Mouse (Mus musculus): Measurements from ENCODE around the gene Car8. TPM values are rescaled to one million over a fixed set of nuclear protein-coding genes. Genes with fewer than 3 reads are reported as not detected.
"Not testable (repeated sequence)": the region's sequence is repeated elsewhere in the genome, so short reads cannot be mapped to it uniquely, and the experiment has no call there.

The Car8 gene
- polyA plus RNA-seq, 1 experiment from 2014 or later = 11.5 TPM

GRCm38 (mm10) chr4:8201631-8202030 lies 37.2 kb downstream of the Car8 start:
- H3K27me3 ChIP-seq = no peaks in the 10 kb centered on the region
- ATAC-seq (replicated peaks; ENCODE audit: insufficient number of reproducible peaks, insufficient read depth, low FRiP score, low read depth) = no peak
- no peaks in the 10 kb centered on the region for H3K9me3 ChIP-seq (replicated peaks)
- no peaks in the 10 kb centered on the region for H3K36me3 ChIP-seq
- H3K27ac ChIP-seq = no peak overlapping the region
- H3K4me2 ChIP-seq = no peak overlapping the region
- WGBS = 88% methylated on average over 2 of the region's 2 CpGs
- peaks cover 29% of the 10 kb centered on the region for H3K4me1 ChIP-seq (replicated peaks)
- no peak overlapping the region for H3K9ac ChIP-seq
- H3K4me3 ChIP-seq = no peak overlapping the region

GRCm38 (mm10) chr4:8200081-8200480 lies 38.8 kb downstream of the Car8 start:
- peak overlapping the region; percentile 56 for H3K27ac ChIP-seq

GRCm38 (mm10) chr4:8198033-8198432 lies 40.8 kb downstream of the Car8 start:
- Histone ChIP-seq H3K4me3 (no peak overlapping the region), H3K4me2 (no peak overlapping the region), H3K9ac (no peak overlapping the region), H3K9me3 (replicated peaks) (no peaks in the 10 kb centered on the region), H3K27me3 (no peaks in the 10 kb centered on the region), H3K4me1 (replicated peaks) (peaks cover 20% of the 10 kb centered on the region), H3K27ac (no peak overlapping the region), H3K36me3 (no peaks in the 10 kb centered on the region)
- 0 out of 2 replicates have a peak, but pooled peaks have one; percentile 47 for ATAC-seq (replicated peaks; ENCODE audit: insufficient number of reproducible peaks, insufficient read depth, low FRiP score, low read depth)
- whole genome bisulfite sequencing = 60% methylated on average over 5 of the region's 5 CpGs

More at GRCm38 (mm10) chr4:8200081-8200480, 38.8 kb downstream of the Car8 start:
- 21% methylated on average over 5 of the region's 5 CpGs for whole genome bisulfite sequencing
- H3K9ac ChIP-seq = no peak overlapping the region
- H3K4me2 ChIP-seq = no peak overlapping the region
- peak; percentile 69 for ATAC-seq (replicated peaks; ENCODE audit: insufficient number of reproducible peaks, insufficient read depth, low FRiP score, low read depth)
- no peak overlapping the region for H3K4me3 ChIP-seq
- peaks cover 23% of the 10 kb centered on the region for H3K4me1 ChIP-seq (replicated peaks)
- no peaks in the 10 kb centered on the region for H3K36me3 ChIP-seq
- H3K9me3 ChIP-seq (replicated peaks) = no peaks in the 10 kb centered on the region
- no peaks in the 10 kb centered on the region for H3K27me3 ChIP-seq

GRCm38 (mm10) chr4:8190441-8190840 lies 48.4 kb downstream of the Car8 start:
- 72% methylated on average over 4 of the region's 4 CpGs for WGBS
- Histone ChIP-seq H3K9me3 (replicated peaks) (no peaks in the 10 kb centered on the region), H3K4me1 (replicated peaks) (no peaks in the 10 kb centered on the region), H3K4me2 (no peak overlapping the region), H3K27ac (no peak overlapping the region), H3K27me3 (no peaks in the 10 kb centered on the region), H3K4me3 (no peak overlapping the region), H3K9ac (no peak overlapping the region), H3K36me3 (no peaks in the 10 kb centered on the region)
- no peak for ATAC-seq (replicated peaks; ENCODE audit: insufficient number of reproducible peaks, insufficient read depth, low FRiP score, low read depth)

DNA sequence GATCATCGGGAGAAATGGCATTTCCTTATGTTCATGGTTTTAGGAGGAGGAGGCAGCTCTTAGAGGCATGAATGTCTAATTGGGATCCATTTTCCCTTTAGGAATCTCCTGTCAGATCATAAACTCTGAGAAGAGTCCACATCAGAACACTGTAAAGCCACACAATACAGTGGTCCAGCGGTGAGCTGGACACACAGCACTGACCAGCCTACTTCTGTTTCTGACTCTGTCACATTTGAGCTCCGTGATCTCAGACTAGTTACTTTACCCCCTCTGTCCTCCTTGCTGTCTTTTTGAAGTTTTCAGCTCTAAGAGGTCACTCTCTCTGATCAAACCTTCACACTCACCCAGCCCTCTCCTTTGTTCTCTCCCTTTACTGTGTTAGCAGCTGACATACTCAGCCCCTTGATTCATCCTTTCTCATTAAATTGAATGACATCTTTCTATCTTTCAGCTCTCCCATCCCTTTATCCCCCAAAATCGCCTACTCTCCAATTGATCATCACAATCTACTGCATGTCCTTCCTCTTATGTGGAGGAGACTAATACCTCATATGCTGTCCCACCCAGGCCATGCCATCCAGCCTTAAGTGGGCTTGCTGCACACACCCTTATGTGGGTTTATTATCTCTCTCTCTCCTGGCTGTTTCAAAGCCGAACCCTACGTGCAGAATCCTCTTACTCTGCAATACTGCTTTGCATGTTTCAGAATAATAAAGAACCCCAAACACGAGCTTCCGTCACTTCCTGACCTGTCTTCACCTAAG lies 51.7 kb downstream of the Car8 start:
- no peak for ATAC-seq (replicated peaks; ENCODE audit: insufficient number of reproducible peaks, insufficient read depth, low FRiP score, low read depth)
- H3K27ac ChIP-seq = no peak overlapping the region
- H3K27me3 ChIP-seq = no peaks in the 10 kb centered on the region
- no peaks in the 10 kb centered on the region for H3K4me1 ChIP-seq (replicated peaks)
- no peaks in the 10 kb centered on the region for H3K36me3 ChIP-seq
- H3K9ac ChIP-seq = no peak overlapping the region
- no peak overlapping the region for H3K4me2 ChIP-seq
- H3K4me3 ChIP-seq = no peak overlapping the region
- WGBS = 73% methylated on average over 8 of the region's 8 CpGs
- no peaks in the 10 kb centered on the region for H3K9me3 ChIP-seq (replicated peaks)

- Histone ChIP-seq H3K9me3 (replicated peaks) (no peaks in the 10 kb centered on the region), H3K4me1 (replicated peaks) (0 out of 2 replicates have a peak, but pooled peaks cover 2% of the 10 kb centered on the region), H3K9ac (no peak overlapping the region), H3K27me3 (no peaks in the 10 kb centered on the region), H3K4me2 (no peak overlapping the region), H3K36me3 (no peaks in the 10 kb centered on the region), H3K4me3 (no peak overlapping the region), H3K27ac (no peak overlapping the region)
- no peak for ATAC-seq (replicated peaks; ENCODE audit: insufficient number of reproducible peaks, insufficient read depth, low FRiP score, low read depth)
- 54% methylated on average over 4 of the region's 4 CpGs for WGBS
Measured at GRCm38 (mm10) chr4:8180576-8180975, 58.3 kb downstream of the Car8 start.

DNA sequence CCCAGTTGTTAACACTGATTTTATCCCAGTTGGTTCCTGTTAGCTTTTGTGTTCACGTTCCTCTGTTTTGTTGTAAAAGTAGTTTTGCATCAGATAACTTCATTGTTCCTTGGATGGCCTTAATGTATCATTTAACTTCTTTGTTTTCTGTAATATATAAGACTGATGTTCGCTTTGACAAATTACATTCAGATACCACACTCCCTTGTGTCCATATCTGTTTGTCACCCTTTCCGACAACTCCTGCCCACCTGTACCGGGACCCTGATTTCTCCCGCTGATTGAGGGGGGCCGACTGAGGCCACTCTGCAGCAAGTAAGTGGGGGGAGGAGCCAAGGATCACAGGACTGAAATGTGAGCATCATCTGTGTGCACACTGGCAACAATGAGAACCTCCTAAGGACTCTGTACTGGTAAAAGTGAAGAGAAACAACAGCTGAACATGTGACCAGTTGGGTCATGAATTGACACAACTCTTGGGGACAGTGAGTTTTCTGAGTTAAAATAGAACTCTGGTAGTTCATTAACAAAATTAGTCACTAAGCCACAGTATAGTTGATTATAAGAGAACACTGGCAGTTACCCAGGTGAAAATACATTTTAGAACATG lies 84.1 kb downstream of the Car8 start:
- no peak for ATAC-seq (replicated peaks; ENCODE audit: insufficient number of reproducible peaks, insufficient read depth, low FRiP score, low read depth)
- Histone ChIP-seq H3K36me3 (no peaks in the 10 kb centered on the region), H3K4me3 (no peak overlapping the region), H3K27me3 (no peaks in the 10 kb centered on the region), H3K4me2 (no peak overlapping the region), H3K9me3 (replicated peaks) (no peaks in the 10 kb centered on the region), H3K27ac (no peak overlapping the region), H3K9ac (no peak overlapping the region), H3K4me1 (replicated peaks) (no peaks in the 10 kb centered on the region)
- 73% methylated on average over 6 of the region's 6 CpGs for WGBS

DNA sequence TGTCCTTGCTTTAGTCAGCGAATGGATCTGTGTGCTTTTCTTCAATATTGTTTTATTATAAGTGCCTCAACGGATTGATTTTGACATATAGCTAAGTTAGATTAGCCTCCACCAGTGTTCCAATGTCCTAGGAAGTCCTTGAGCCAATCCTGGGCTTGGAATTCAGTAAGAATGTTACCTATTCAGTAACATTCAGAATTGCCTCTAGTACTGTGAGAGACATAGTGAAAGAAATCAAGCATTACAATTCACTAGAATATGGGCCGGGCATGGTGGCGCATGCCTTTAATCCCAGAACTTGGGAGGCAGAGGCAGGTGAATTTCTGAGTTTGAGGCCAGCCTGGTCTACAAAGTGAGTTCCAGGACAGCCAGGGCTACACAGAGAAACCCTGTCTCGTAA lies 84.9 kb downstream of the Car8 start:
- H3K27ac ChIP-seq; ATAC-seq (replicated peaks; ENCODE audit: insufficient number of reproducible peaks, insufficient read depth, low FRiP score, low read depth); H3K27me3 ChIP-seq; H3K36me3 ChIP-seq; H3K9ac ChIP-seq; H3K4me1 ChIP-seq (replicated peaks); H3K4me2 ChIP-seq; H3K4me3 ChIP-seq; H3K9me3 ChIP-seq (replicated peaks): not testable (repeated sequence)
- 84% methylated on average over 5 of the region's 5 CpGs for WGBS

DNA sequence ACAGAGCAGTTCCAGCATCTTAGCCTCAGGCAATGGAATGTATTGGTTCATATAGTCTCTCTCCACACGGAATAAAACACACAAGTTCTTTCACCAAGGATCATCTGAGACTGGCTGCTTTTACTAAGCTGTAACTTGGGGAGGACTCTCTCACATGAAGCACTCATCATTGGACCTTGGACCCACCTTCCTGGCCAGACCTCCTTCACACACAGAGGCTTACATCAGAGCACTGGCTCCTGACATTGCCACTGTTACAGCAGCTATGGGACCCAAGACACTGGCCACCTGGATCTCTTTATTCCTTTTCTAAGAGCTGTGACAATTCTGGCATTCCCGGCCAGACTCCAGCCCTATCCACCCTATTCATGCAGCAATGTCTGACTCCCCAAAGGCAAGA lies 101.4 kb downstream of the Car8 start:
- Histone ChIP-seq H3K27me3 (no peaks in the 10 kb centered on the region), H3K4me1 (replicated peaks) (no peaks in the 10 kb centered on the region), H3K27ac (no peak overlapping the region), H3K9ac (no peak overlapping the region), H3K36me3 (no peaks in the 10 kb centered on the region), H3K4me2 (no peak overlapping the region), H3K9me3 (replicated peaks) (no peaks in the 10 kb centered on the region), H3K4me3 (no peak overlapping the region)
- no peak for ATAC-seq (replicated peaks; ENCODE audit: insufficient number of reproducible peaks, insufficient read depth, low FRiP score, low read depth)
- WGBS = 75% methylated on average over 2 of the region's 2 CpGs

DNA sequence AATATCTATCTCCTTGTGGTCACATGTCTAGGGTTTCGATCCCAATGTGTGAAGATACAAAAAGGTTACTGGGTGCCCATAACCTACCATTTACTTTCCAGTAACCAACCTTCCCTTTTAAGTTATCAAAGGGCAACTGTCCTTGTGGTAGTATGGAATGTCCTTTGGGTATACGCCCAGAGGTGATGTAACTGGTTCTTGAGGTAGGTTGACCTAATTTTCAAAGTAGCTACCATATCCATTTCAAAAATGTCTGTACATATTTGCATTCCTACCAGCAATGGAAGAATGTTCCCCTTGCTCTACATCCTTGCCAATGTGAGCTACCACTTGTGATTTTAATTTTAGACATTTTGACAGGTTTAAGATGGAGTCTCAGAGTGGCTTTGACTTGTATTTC lies 106.8 kb downstream of the Car8 start:
- Histone ChIP-seq H3K4me2 (no peak overlapping the region), H3K9ac (no peak overlapping the region), H3K4me1 (replicated peaks) (no peaks in the 10 kb centered on the region), H3K9me3 (replicated peaks) (no peaks in the 10 kb centered on the region), H3K27ac (no peak overlapping the region), H3K36me3 (no peaks in the 10 kb centered on the region), H3K4me3 (no peak overlapping the region), H3K27me3 (no peaks in the 10 kb centered on the region)
- ATAC-seq (replicated peaks; ENCODE audit: insufficient number of reproducible peaks, insufficient read depth, low FRiP score, low read depth) = no peak
- WGBS = 84% methylated on average over 2 of the region's 2 CpGs

- no peak overlapping the region for H3K4me2 ChIP-seq
- no peaks in the 10 kb centered on the region for H3K27me3 ChIP-seq
- no peaks in the 10 kb centered on the region for H3K9me3 ChIP-seq (replicated peaks)
- no peak overlapping the region for H3K27ac ChIP-seq
- no peak overlapping the region for H3K9ac ChIP-seq
- H3K36me3 ChIP-seq = no peaks in the 10 kb centered on the region
- no peaks in the 10 kb centered on the region for H3K4me1 ChIP-seq (replicated peaks)
- peak; percentile 47; the same call in 1 of the 2 replicates for ATAC-seq (replicated peaks; ENCODE audit: insufficient number of reproducible peaks, insufficient read depth, low FRiP score, low read depth)
- WGBS = 64% methylated on average over 3 of the region's 3 CpGs
- no peak overlapping the region for H3K4me3 ChIP-seq
Measured at GRCm38 (mm10) chr4:8113558-8113957, 125.3 kb downstream of the Car8 start.

- Histone ChIP-seq H3K9ac (no peak overlapping the region), H3K27me3 (no peaks in the 10 kb centered on the region), H3K4me3 (no peak overlapping the region), H3K4me1 (replicated peaks) (no peaks in the 10 kb centered on the region), H3K27ac (no peak overlapping the region), H3K4me2 (no peak overlapping the region), H3K36me3 (no peaks in the 10 kb centered on the region), H3K9me3 (replicated peaks) (no peaks in the 10 kb centered on the region)
- 82% methylated on average over 3 of the region's 3 CpGs for WGBS
- ATAC-seq (replicated peaks; ENCODE audit: insufficient number of reproducible peaks, insufficient read depth, low FRiP score, low read depth) = no peak
Measured at GRCm38 (mm10) chr4:8111891-8112290, 127.0 kb downstream of the Car8 start.
